Mouse (Mus musculus) liver, postnatal 0 days (tissue): ENCODE data around the gene Dynll1.

Experiments
- CTCF ChIP-seq: sonication (generic); IDR thresholded peaks from 2 replicates; pipeline ENCODE4 v1.5.1; 2016; ENCODE audit warnings: antibody characterized with exemption, low read depth
- EP300 ChIP-seq: IDR thresholded peaks from 2 replicates; pipeline ENCODE4 v1.6.1; 2016; ENCODE audit warnings: antibody characterized with exemption, low read depth, mild to moderate bottlenecking

GRCm38 (mm10) chr5:115284735-115285134, 16.1 kb downstream of the Dynll1 start:
- TF ChIP-seq CTCF (peak; percentile 59), EP300 (no peak)
